Mouse (Mus musculus) lung, embryonic 15.5 days (tissue): ENCODE results near the gene Sh3gl2. TPM values are rescaled to one million over a fixed set of nuclear protein-coding genes. Genes with fewer than 3 reads are reported as not detected.

Experiments used
- ATAC-seq: fragments of 200-750 bp; cut with Nextera tagmentation; 2 replicates; pipeline ENCODE4 v1.8.0; 2017; ENCODE audit warnings: moderate number of reproducible peaks, borderline replicate concordance; ENCODE audit not compliant: low FRiP score, low TSS enrichment; ENCODE audit errors: extremely low read depth
- H3K27ac ChIP-seq: fragments of 300-500 bp; sonication (generic); 2 replicates; pipeline ENCODE4 v1.5.1; 2015; ENCODE audit warnings: moderate library complexity, mild to moderate bottlenecking, inconsistent platforms
- H3K27me3 ChIP-seq: fragments of 300-500 bp; sonication (generic); 2 replicates; pipeline ENCODE4 v1.6.1; 2015; ENCODE audit warnings: inconsistent platforms
- H3K36me3 ChIP-seq: fragments of 300-500 bp; sonication (generic); 2 replicates; pipeline ENCODE4 v1.6.1; 2015; ENCODE audit warnings: inconsistent platforms
- H3K4me1 ChIP-seq: fragments of 300-500 bp; sonication (generic); 2 replicates; pipeline ENCODE4 v1.6.1; 2015; ENCODE audit warnings: inconsistent platforms
- H3K4me2 ChIP-seq: fragments of 300-500 bp; sonication (generic); 2 replicates; pipeline ENCODE4 v1.6.1; 2015; ENCODE audit warnings: inconsistent platforms, mild to moderate bottlenecking, moderate library complexity
- H3K4me3 ChIP-seq: fragments of 300-500 bp; sonication (generic); 2 replicates; pipeline ENCODE4 v1.5.1; 2015; ENCODE audit warnings: mild to moderate bottlenecking, inconsistent platforms
- H3K9ac ChIP-seq: fragments of 300-500 bp; sonication (generic); 2 replicates; pipeline ENCODE4 v1.6.1; 2015; ENCODE audit warnings: inconsistent platforms
- H3K9me3 ChIP-seq: fragments of 300-500 bp; sonication (generic); 2 replicates; pipeline ENCODE4 v1.6.1; 2016; ENCODE audit warnings: inconsistent platforms
- WGBS: fragments of 180-500 bp; shearing (Covaris S2); methylation state at CpG from one replicate; pipeline ENCODE4 v1.1.7; 2015; 5-methylcytosine and 5-hydroxymethylcytosine counted together
- polyA plus RNA-seq: library from polyadenylated mRNA; unstranded; fragments of >200 nt; fragmentation: Nextera tagmentation; extraction: Ambion mirVana; gene quantifications from 2 replicates; pipeline ENCODE4 v1.2.1, GENCODE M21; 2015

The Sh3gl2 gene
- polyA plus RNA-seq, 1 experiment from 2014 or later, result 7.0 TPM

DNA sequence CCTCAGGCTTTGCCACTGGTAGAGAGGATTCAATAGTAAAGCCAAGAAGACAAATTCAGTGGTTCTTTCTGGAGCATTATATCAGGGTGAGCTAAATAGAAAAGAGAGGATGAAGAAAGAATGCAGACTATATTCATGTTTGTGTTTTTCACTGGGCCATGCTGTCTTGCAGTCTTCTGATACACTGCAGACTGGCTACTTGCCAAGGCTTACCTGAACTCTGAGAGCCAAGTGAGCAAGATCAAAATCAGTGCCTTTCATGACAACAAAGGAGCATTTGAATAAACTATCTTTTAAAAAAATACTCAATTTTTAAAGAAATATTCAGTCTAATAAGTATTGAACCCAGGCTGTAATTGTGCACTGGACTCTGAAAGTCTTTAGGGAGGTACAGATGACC is 131.4 kb downstream of the Sh3gl2 start:
- no peak overlapping the region for H3K9ac ChIP-seq
- H3K4me1 ChIP-seq, result no peaks in the 10 kb centered on the region
- no peak for ATAC-seq
- H3K36me3 ChIP-seq, result no peaks in the 10 kb centered on the region
- H3K27me3 ChIP-seq, result no peaks in the 10 kb centered on the region
- no peak overlapping the region for H3K4me3 ChIP-seq
- no peak overlapping the region for H3K4me2 ChIP-seq
- H3K9me3 ChIP-seq, result no peaks in the 10 kb centered on the region
- no peak overlapping the region for H3K27ac ChIP-seq

DNA sequence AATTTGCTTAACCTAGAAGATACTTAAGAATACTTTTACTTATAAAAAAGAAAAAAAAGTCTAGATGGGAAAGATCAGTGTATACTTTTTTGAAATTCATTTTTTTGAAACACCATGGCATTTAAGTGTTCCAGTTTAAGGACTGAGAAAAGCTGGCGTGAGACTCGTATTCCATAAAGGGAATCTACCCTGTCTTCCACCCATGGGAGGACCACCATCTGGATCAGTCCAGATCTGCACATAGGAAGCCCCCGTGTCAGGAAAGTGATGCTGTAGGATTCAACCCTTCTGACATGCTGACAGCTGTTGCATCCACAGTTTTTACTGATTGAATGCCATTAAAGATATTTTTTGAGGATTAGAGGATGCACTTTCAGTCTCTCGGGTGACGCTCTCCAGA is 134.2 kb downstream of the Sh3gl2 start:
- Histone ChIP-seq H3K9ac (no peak overlapping the region), H3K27ac (no peak overlapping the region), H3K36me3 (no peaks in the 10 kb centered on the region), H3K27me3 (no peaks in the 10 kb centered on the region), H3K4me1 (no peaks in the 10 kb centered on the region), H3K4me3 (no peak overlapping the region), H3K9me3 (no peaks in the 10 kb centered on the region), H3K4me2 (no peak overlapping the region)
- 87% methylated on average over 5 of the region's 5 CpGs for WGBS
- no peak for ATAC-seq

- no peak for ATAC-seq
- no peaks in the 10 kb centered on the region for H3K9me3 ChIP-seq
- no peaks in the 10 kb centered on the region for H3K4me1 ChIP-seq
- H3K27ac ChIP-seq, result no peak overlapping the region
- H3K4me3 ChIP-seq, result no peak overlapping the region
- H3K27me3 ChIP-seq, result no peaks in the 10 kb centered on the region
- H3K4me2 ChIP-seq, result no peak overlapping the region
- no peak overlapping the region for H3K9ac ChIP-seq
- 75% methylated on average over 6 of the region's 6 CpGs for WGBS
- no peaks in the 10 kb centered on the region for H3K36me3 ChIP-seq
These were observed 135.8 kb downstream of the Sh3gl2 start for GRCm38 (mm10) chr4:85340686-85341085.

DNA sequence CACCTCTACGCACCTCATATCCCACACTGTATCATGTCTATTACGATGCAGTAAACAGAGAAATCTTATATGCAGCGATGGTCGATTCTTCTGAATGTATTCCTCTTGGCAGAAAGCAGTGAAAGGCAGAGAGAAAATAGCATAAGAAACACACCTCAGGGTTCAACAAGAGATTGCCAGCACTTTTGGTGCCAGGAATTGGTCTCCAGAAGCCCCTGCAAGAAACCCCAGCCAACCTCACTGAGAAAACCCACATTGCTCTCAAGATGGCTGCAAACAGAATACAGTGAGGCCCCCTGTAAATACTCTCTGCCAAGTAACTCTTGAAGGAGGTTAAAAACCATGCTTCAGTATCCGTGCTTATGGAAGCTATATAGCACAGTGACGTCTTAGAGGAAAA is 141.0 kb downstream of the Sh3gl2 start:
- H3K9ac ChIP-seq, result no peak overlapping the region
- no peak overlapping the region for H3K4me3 ChIP-seq
- no peak overlapping the region for H3K27ac ChIP-seq
- no peaks in the 10 kb centered on the region for H3K9me3 ChIP-seq
- no peaks in the 10 kb centered on the region for H3K36me3 ChIP-seq
- H3K27me3 ChIP-seq, result no peaks in the 10 kb centered on the region
- no peak for ATAC-seq
- 78% methylated on average over 6 of the region's 6 CpGs for WGBS
- no peaks in the 10 kb centered on the region for H3K4me1 ChIP-seq
- no peak overlapping the region for H3K4me2 ChIP-seq

DNA sequence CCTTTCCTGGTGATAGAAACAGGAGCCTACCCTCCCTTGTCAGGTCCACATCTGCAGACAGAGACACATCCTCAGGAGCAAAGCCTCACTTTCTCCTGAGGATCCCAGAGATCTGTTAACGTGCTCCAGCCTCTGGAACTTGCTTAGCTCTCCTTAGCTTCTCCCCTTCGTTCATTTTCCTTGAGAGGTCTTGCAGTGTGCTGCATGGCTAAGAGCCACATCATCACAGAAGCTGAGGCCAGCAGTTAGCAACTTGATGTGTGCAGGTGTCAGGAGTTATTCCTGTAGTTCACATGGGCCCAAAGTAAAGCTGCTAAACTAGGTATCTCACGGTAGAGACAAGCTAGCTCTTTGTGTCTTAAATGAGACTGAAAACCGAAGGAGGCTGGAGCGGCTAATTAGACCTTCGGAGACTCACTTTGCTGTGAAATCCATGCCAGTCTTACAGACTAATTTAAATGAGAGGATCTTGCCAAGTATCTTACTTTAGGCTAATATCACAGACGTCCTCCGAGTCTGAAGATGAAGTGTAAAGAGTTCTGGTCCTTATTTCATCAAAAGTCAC is 143.2 kb downstream of the Sh3gl2 start:
- ATAC-seq, result no peak
- H3K4me3 ChIP-seq, result no peak overlapping the region
- no peaks in the 10 kb centered on the region for H3K36me3 ChIP-seq
- no peak overlapping the region for H3K9ac ChIP-seq
- H3K4me2 ChIP-seq, result no peak overlapping the region
- H3K9me3 ChIP-seq, result no peaks in the 10 kb centered on the region
- H3K4me1 ChIP-seq, result no peaks in the 10 kb centered on the region
- H3K27me3 ChIP-seq, result no peaks in the 10 kb centered on the region
- WGBS, result 66% methylated on average over 8 of the region's 8 CpGs
- H3K27ac ChIP-seq, result no peak overlapping the region

DNA sequence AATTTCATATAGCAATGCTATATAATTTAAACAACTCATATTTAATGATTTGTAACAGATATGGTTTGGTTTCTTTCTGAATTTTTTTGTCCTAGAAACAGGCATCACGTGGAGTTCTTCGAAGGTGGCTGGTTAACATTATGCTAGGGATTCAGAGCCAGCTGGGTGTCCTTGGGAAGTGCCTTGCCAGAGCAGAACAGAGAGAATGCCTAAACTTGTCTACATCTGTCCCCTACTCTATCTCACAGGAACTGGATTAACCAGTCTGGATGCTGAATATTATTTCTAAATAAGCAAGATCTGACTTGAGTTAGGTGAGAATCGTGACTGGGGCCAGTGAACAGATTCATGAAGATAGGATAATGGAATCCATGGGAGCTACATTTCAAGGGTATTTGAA is 157.7 kb downstream of the Sh3gl2 start:
- 73% methylated on average over 3 of the region's 3 CpGs for WGBS
- ATAC-seq, result no peak
- Histone ChIP-seq H3K4me1 (no peaks in the 10 kb centered on the region), H3K27me3 (no peaks in the 10 kb centered on the region), H3K4me3 (no peak overlapping the region), H3K9me3 (no peaks in the 10 kb centered on the region), H3K27ac (no peak overlapping the region), H3K36me3 (no peaks in the 10 kb centered on the region), H3K9ac (no peak overlapping the region), H3K4me2 (no peak overlapping the region)

DNA sequence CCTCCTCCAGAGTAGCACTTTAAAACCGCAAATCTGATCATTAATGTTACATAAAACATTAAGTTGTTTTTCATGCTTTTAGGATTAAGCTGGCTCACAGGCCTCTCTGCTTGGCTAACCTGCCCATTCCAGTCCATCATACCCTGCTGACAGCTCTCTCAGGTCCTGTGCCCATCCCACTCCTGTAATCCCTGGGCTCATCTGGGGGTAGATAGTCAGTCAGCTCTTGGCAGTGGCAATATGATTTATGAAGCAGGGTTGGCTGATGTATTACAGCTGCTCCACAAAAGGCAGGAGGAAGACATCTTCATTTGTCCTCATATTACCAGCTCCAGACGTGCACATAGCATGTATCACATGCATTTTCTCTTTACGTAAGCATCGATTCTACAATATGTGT is 158.3 kb downstream of the Sh3gl2 start:
- H3K9me3 ChIP-seq, result no peaks in the 10 kb centered on the region
- H3K36me3 ChIP-seq, result no peaks in the 10 kb centered on the region
- 82% methylated on average over 4 of the region's 4 CpGs for WGBS
- no peak overlapping the region for H3K4me3 ChIP-seq
- H3K4me1 ChIP-seq, result no peaks in the 10 kb centered on the region
- no peak overlapping the region for H3K27ac ChIP-seq
- H3K27me3 ChIP-seq, result no peaks in the 10 kb centered on the region
- no peak overlapping the region for H3K9ac ChIP-seq
- H3K4me2 ChIP-seq, result no peak overlapping the region
- ATAC-seq, result no peak

DNA sequence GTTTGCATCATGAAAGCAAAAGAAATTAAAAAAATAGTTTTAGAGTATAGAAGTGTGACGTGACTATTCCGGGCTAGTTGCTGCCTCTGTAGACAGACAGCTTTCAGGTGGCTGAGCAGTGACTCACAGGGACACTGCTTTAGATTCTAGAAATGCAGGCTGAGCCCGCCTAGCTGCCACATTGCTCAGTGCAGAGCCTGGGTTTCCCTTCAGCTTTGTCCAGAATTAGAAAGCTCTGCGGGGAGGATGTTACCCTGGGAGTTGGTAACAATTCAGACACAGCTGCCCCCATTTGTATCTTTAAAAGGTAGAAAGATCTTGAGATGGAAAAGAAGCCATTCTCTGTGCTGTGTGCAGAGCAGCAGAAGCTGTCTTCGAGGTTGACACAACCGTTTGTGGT is 166.1 kb downstream of the Sh3gl2 start:
- Histone ChIP-seq H3K36me3 (no peaks in the 10 kb centered on the region), H3K4me2 (no peak overlapping the region), H3K9ac (no peak overlapping the region), H3K27ac (no peak overlapping the region), H3K9me3 (no peaks in the 10 kb centered on the region), H3K4me3 (no peak overlapping the region), H3K4me1 (no peaks in the 10 kb centered on the region), H3K27me3 (no peaks in the 10 kb centered on the region)
- WGBS, result 65% methylated on average over 6 of the region's 6 CpGs
- ATAC-seq, result no peak

GRCm38 (mm10) chr4:85374801-85375200 is 169.9 kb downstream of the Sh3gl2 start:
- H3K36me3 ChIP-seq, result no peaks in the 10 kb centered on the region
- H3K4me3 ChIP-seq, result no peak overlapping the region
- no peak for ATAC-seq
- WGBS, result 83% methylated on average over 4 of the region's 4 CpGs
- no peak overlapping the region for H3K9ac ChIP-seq
- no peaks in the 10 kb centered on the region for H3K27me3 ChIP-seq
- H3K27ac ChIP-seq, result no peak overlapping the region
- no peaks in the 10 kb centered on the region for H3K4me1 ChIP-seq
- H3K9me3 ChIP-seq, result no peaks in the 10 kb centered on the region
- H3K4me2 ChIP-seq, result no peak overlapping the region

DNA sequence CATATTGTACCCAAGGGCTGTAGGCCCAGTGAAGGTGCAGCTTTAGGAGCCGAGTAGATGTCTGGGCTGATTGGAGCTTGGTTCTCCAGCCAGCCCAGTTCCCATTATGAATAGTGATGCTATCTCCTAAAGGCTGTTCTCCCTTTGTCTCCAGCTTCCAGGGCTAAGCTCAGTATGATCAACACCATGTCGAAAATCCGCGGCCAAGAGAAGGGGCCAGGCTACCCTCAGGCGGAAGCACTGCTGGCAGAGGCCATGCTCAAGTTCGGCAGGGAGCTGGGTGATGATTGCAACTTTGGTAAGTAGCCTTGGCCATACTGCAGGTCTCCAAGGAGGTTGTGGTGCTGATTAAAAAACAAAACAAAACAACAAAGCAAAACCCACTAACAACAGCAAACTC is 171.3 kb downstream of the Sh3gl2 start:
- Histone ChIP-seq H3K9me3 (no peaks in the 10 kb centered on the region), H3K36me3 (no peaks in the 10 kb centered on the region), H3K4me3 (no peak overlapping the region), H3K27ac (no peak overlapping the region), H3K9ac (no peak overlapping the region), H3K27me3 (no peaks in the 10 kb centered on the region), H3K4me2 (no peak overlapping the region), H3K4me1 (no peaks in the 10 kb centered on the region)
- no peak for ATAC-seq
- WGBS, result 86% methylated on average over 6 of the region's 6 CpGs

DNA sequence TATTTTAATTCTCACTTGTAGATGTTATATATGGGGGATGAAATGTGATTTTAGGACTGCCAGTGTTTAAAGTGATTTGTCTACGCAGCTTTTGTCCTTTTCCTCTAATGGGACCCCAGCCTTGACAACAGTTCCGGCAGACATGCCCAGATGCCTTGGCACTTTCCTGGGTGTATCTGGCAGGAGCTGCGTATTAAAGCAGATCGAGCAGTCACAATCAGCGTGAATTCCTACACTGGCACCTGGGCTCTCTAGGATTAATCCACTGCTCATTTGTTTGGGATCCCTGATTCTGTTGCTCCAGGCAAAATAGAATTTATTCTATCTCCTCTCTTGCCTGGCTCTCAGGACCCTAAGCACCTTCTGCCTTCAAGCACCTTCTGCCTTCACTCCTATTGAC is 171.7 kb downstream of the Sh3gl2 start:
- Histone ChIP-seq H3K4me2 (no peak overlapping the region), H3K9me3 (no peaks in the 10 kb centered on the region), H3K27me3 (no peaks in the 10 kb centered on the region), H3K4me1 (no peaks in the 10 kb centered on the region), H3K36me3 (no peaks in the 10 kb centered on the region), H3K9ac (no peak overlapping the region), H3K4me3 (no peak overlapping the region), H3K27ac (no peak overlapping the region)
- 92% methylated on average over 5 of the region's 5 CpGs for WGBS
- ATAC-seq, result no peak

DNA sequence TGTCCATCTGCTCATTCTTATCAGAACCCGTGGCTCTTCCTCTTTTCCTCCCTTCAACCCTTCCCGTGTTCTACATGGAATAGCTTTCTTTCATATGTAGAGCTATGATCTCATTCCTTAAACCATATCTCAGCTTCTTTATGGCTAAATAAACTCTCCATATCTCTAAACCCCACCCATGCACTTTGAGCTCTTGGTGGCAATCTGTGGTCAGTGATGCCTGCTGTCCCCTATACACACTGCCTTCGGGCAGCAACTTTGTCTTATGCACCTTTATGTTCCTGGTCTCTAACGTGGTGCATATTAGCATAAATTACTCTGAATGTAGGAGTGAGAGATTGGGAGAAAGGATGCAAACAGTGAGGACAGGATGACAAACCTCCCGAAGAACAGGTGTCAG is 180.3 kb downstream of the Sh3gl2 start:
- WGBS, result 76% methylated on average over 5 of the region's 5 CpGs
- Histone ChIP-seq H3K4me1 (no peaks in the 10 kb centered on the region), H3K4me3 (no peak overlapping the region), H3K9ac (no peak overlapping the region), H3K4me2 (no peak overlapping the region), H3K27me3 (no peaks in the 10 kb centered on the region), H3K9me3 (no peaks in the 10 kb centered on the region), H3K36me3 (no peaks in the 10 kb centered on the region), H3K27ac (no peak overlapping the region)
- no peak for ATAC-seq

DNA sequence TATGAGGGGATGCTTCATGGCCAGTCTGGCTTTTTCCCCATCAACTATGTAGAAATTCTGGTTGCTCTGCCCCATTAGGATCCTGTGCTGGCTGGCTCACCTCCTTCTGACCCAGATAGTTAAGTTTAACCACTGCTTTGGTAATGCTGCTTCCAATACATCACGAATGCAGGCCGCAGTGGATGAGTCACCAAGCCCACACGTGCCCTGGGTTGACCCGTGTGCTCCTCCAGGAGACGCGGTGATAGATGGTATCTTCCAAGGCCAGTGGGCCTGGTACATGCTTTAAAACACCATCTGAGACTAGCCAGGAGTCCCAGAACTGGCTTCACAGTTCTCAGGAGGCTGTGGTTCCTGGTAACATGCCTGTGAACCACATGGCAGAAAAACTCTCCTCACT is 182.8 kb downstream of the Sh3gl2 start:
- H3K36me3 ChIP-seq, result no peaks in the 10 kb centered on the region
- H3K9me3 ChIP-seq, result no peaks in the 10 kb centered on the region
- no peak overlapping the region for H3K9ac ChIP-seq
- ATAC-seq, result no peak
- H3K4me1 ChIP-seq, result no peaks in the 10 kb centered on the region
- no peak overlapping the region for H3K27ac ChIP-seq
- WGBS, result 89% methylated on average over 6 of the region's 6 CpGs
- H3K4me3 ChIP-seq, result no peak overlapping the region
- H3K4me2 ChIP-seq, result no peak overlapping the region
- no peaks in the 10 kb centered on the region for H3K27me3 ChIP-seq
